Mouse (Mus musculus): ENCODE measurements around the gene Brd3os. TPM values are rescaled to one million over a fixed set of nuclear protein-coding genes. Genes with fewer than 3 reads are reported as not detected.

Gene Brd3os
- polyA plus RNA-seq, 1 experiment from 2014 or later, result 0.35 TPM

GRCm38 (mm10) chr2:27486725-27487124, 44.6 kb downstream of the Brd3os start:
- H3K27ac ChIP-seq (ENCODE audit: low read depth), result peak overlapping the region; percentile 22; the same call in 1 of the 2 replicates
- WGBS (ENCODE audit: insufficient replicate concordance), result 61% methylated on average over 4 of the region's 4 CpGs
- ATAC-seq (peak; percentile 4; the same call in 1 of the 2 replicates), DNase-seq (no peak)
- H3K4me3 ChIP-seq (ENCODE audit: low read depth, low read length), result no peak overlapping the region
- no peak overlapping the region for H3K9ac ChIP-seq (replicated peaks)
- no peaks in the 10 kb centered on the region for H3K27me3 ChIP-seq (ENCODE audit: insufficient read depth, low read length)
- no peaks in the 10 kb centered on the region for H3K36me3 ChIP-seq (replicated peaks; ENCODE audit: insufficient read depth, low read length)
- H3K4me2 ChIP-seq (ENCODE audit: low read depth, low read length), result no peak overlapping the region
- TF ChIP-seq CTCF (IDR thresholded peaks at IDR 0.05; ENCODE audit: low read depth) (no peak), EP300 (IDR thresholded peaks at IDR 0.05; ENCODE audit: low read depth) (no peak)
- H3K9me3 ChIP-seq (ENCODE audit: low read length), result no peaks in the 10 kb centered on the region
- H3K4me1 ChIP-seq (ENCODE audit: insufficient read depth), result no peaks in the 10 kb centered on the region

GRCm38 (mm10) chr2:27487336-27488049, 45.4 kb downstream of the Brd3os start:
- no peaks in the 10 kb centered on the region for H3K4me1 ChIP-seq (ENCODE audit: insufficient read depth)
- no peak overlapping the region for H3K4me3 ChIP-seq (ENCODE audit: low read depth, low read length)
- ATAC-seq, result peak; percentile 45
- peak overlapping the region; percentile 35; the same call in 1 of the 2 replicates for H3K27ac ChIP-seq (ENCODE audit: low read depth)
- H3K4me2 ChIP-seq (ENCODE audit: low read depth, low read length), result no peak overlapping the region
- no peak for DNase-seq
- 61% methylated on average over 3 of the region's 4 CpGs for WGBS (ENCODE audit: insufficient replicate concordance)
- H3K9ac ChIP-seq (replicated peaks), result no peak overlapping the region
- no peaks in the 10 kb centered on the region for H3K9me3 ChIP-seq (ENCODE audit: low read length)
- no peaks in the 10 kb centered on the region for H3K27me3 ChIP-seq (ENCODE audit: insufficient read depth, low read length)
- no peak for TF ChIP-seq CTCF (IDR thresholded peaks at IDR 0.05; ENCODE audit: low read depth)
- TF ChIP-seq EP300 (IDR thresholded peaks at IDR 0.05; ENCODE audit: low read depth), result no peak
- no peaks in the 10 kb centered on the region for H3K36me3 ChIP-seq (replicated peaks; ENCODE audit: insufficient read depth, low read length)

GRCm38 (mm10) chr2:27488362-27488761, 46.2 kb downstream of the Brd3os start:
- Histone ChIP-seq H3K9ac (replicated peaks) (no peak overlapping the region), H3K27ac (ENCODE audit: low read depth) (no peak overlapping the region), H3K4me1 (ENCODE audit: insufficient read depth) (no peaks in the 10 kb centered on the region), H3K4me3 (ENCODE audit: low read depth, low read length) (no peak overlapping the region), H3K27me3 (ENCODE audit: insufficient read depth, low read length) (no peaks in the 10 kb centered on the region), H3K36me3 (replicated peaks; ENCODE audit: insufficient read depth, low read length) (no peaks in the 10 kb centered on the region), H3K4me2 (ENCODE audit: low read depth, low read length) (no peak overlapping the region), H3K9me3 (ENCODE audit: low read length) (no peaks in the 10 kb centered on the region)
- WGBS (ENCODE audit: insufficient replicate concordance), result 70% methylated on average over 1 of the region's 1 CpGs
- no peak for ATAC-seq
- TF ChIP-seq CTCF (IDR thresholded peaks at IDR 0.05; ENCODE audit: low read depth) (no peak), EP300 (IDR thresholded peaks at IDR 0.05; ENCODE audit: low read depth) (no peak)
- DNase-seq, result no peak

- Histone ChIP-seq H3K4me1 (ENCODE audit: insufficient read depth) (no peaks in the 10 kb centered on the region), H3K9ac (replicated peaks) (no peak overlapping the region), H3K27ac (ENCODE audit: low read depth) (no peak overlapping the region), H3K27me3 (ENCODE audit: insufficient read depth, low read length) (no peaks in the 10 kb centered on the region), H3K9me3 (ENCODE audit: low read length) (no peaks in the 10 kb centered on the region), H3K36me3 (replicated peaks; ENCODE audit: insufficient read depth, low read length) (no peaks in the 10 kb centered on the region), H3K4me3 (ENCODE audit: low read depth, low read length) (no peak overlapping the region), H3K4me2 (ENCODE audit: low read depth, low read length) (no peak overlapping the region)
- ATAC-seq (no peak), DNase-seq (no peak)
- WGBS (ENCODE audit: insufficient replicate concordance), result 43% methylated on average over 2 of the region's 2 CpGs
- TF ChIP-seq EP300 (IDR thresholded peaks at IDR 0.05; ENCODE audit: low read depth) (no peak), CTCF (IDR thresholded peaks at IDR 0.05; ENCODE audit: low read depth) (no peak)
Observed at GRCm38 (mm10) chr2:27490939-27491338, 48.8 kb downstream of the Brd3os start.

Small RNA genes within 50 kb of the gene (microRNA-seq; reads per million reads assigned to microRNA genes)
- gene Gm24049 (not detected), gene Mir7578 (not detected)

Other genes starting within 250 kb of the Brd3os start
- 145 and 152 TPM in 2 replicates for gene Sardh, start 194.0 kb upstream of the Brd3os start, polyA plus RNA-seq (2015; fragmentation: Nextera tagmentation; extraction: Ambion mirVana)
- gene Vav2, start 15.3 kb upstream of the Brd3os start, polyA plus RNA-seq (2015; fragmentation: Nextera tagmentation; extraction: Ambion mirVana), result 5.4 and 6.3 TPM in 2 replicates
- gene Brd3, start 65.3 kb downstream of the Brd3os start, polyA plus RNA-seq (2015; fragmentation: Nextera tagmentation; extraction: Ambion mirVana), result 26.2 and 29.7 TPM in 2 replicates
- 14.6 and 16.6 TPM in 2 replicates for gene Wdr5, start 72.8 kb downstream of the Brd3os start, polyA plus RNA-seq (2015; fragmentation: Nextera tagmentation; extraction: Ambion mirVana)
- 13.3 and 13.9 TPM in 2 replicates for gene Rxra, start 234.1 kb downstream of the Brd3os start, polyA plus RNA-seq (2015; fragmentation: Nextera tagmentation; extraction: Ambion mirVana)